Mouse (Mus musculus): ENCODE data around the gene Gpr179.
A peak's percentile ranks its signal among the peaks of the same experiment; 100 is the strongest.
"Not testable (repeated sequence)": the region's sequence is repeated elsewhere in the genome, so short reads cannot be mapped to it uniquely, and the experiment has no call there.

Gpr179 gene

GRCm38 (mm10) chr11:97352027-97352684, at the start of gene Gpr179:
Gpr179 (minus strand) TSS chr11:97352077.
- DNase-seq (ENCODE audit: low read depth, low spot score), result no peak

GRCm38 (mm10) chr11:97401082-97401481, 49.2 kb upstream of the Gpr179 start:
- no peak for DNase-seq (ENCODE audit: low read depth, low spot score)

- DNase-seq (ENCODE audit: low read depth, low spot score), result peak; percentile 80
Observed at GRCm38 (mm10) chr11:97399958-97400710, 48.3 kb upstream of the Gpr179 start.

GRCm38 (mm10) chr11:97398506-97398905, 46.6 kb upstream of the Gpr179 start:
- no peak for DNase-seq (ENCODE audit: low read depth, low spot score)

GRCm38 (mm10) chr11:97394146-97394545, 42.3 kb upstream of the Gpr179 start:
- DNase-seq (ENCODE audit: low read depth, low spot score), result no peak

- DNase-seq (ENCODE audit: low read depth, low spot score), result no peak
Observed at GRCm38 (mm10) chr11:97393658-97394057, 41.8 kb upstream of the Gpr179 start.

GRCm38 (mm10) chr11:97389127-97389526, 37.2 kb upstream of the Gpr179 start:
- DNase-seq (ENCODE audit: low read depth, low spot score), result no peak

- DNase-seq (ENCODE audit: low read depth, low spot score), result no peak
Observed at GRCm38 (mm10) chr11:97387811-97388210, 35.9 kb upstream of the Gpr179 start.

- DNase-seq (ENCODE audit: low read depth, low spot score), result no peak
Observed at GRCm38 (mm10) chr11:97383764-97384163, 31.9 kb upstream of the Gpr179 start.

- DNase-seq (ENCODE audit: low read depth, low spot score), result no peak
Observed at GRCm38 (mm10) chr11:97383017-97383416, 31.1 kb upstream of the Gpr179 start.

- no peak for DNase-seq (ENCODE audit: low read depth, low spot score)
Observed at GRCm38 (mm10) chr11:97380036-97380435, 28.2 kb upstream of the Gpr179 start.

- no peak for DNase-seq (ENCODE audit: low read depth, low spot score)
Observed at GRCm38 (mm10) chr11:97373402-97373801, 21.5 kb upstream of the Gpr179 start.

- DNase-seq (ENCODE audit: low read depth, low spot score), result no peak
Observed at GRCm38 (mm10) chr11:97372159-97372864, 20.4 kb upstream of the Gpr179 start.

- DNase-seq (ENCODE audit: low read depth, low spot score), result no peak
Observed at GRCm38 (mm10) chr11:97370329-97371091, 18.6 kb upstream of the Gpr179 start.

- no peak for DNase-seq (ENCODE audit: low read depth, low spot score)
Observed at GRCm38 (mm10) chr11:97368501-97368900, 16.6 kb upstream of the Gpr179 start.

GRCm38 (mm10) chr11:97365556-97365955, 13.7 kb upstream of the Gpr179 start:
- DNase-seq (ENCODE audit: low read depth, low spot score), result no peak

- no peak for DNase-seq (ENCODE audit: low read depth, low spot score)
Observed at GRCm38 (mm10) chr11:97363644-97363995, 11.7 kb upstream of the Gpr179 start.

- DNase-seq (ENCODE audit: low read depth, low spot score), result no peak
Observed at GRCm38 (mm10) chr11:97362943-97363643, 11.2 kb upstream of the Gpr179 start.

GRCm38 (mm10) chr11:97362649-97362942, 10.7 kb upstream of the Gpr179 start:
- DNase-seq (ENCODE audit: low read depth, low spot score), result no peak

- peak; percentile 86 for DNase-seq (ENCODE audit: low read depth, low spot score)
Observed at GRCm38 (mm10) chr11:97361948-97362648, 10.2 kb upstream of the Gpr179 start, which contains the start of gene Socs7. Socs7 (plus strand) TSS chr11:97362551.

- DNase-seq (ENCODE audit: low read depth, low spot score), result not testable (repeated sequence)
Observed at GRCm38 (mm10) chr11:97357663-97358062, 5.8 kb upstream of the Gpr179 start.
